Mouse (Mus musculus) E14TG2a.4 (cell line): ENCODE measurements around the gene Fndc8.

Experiments
- CTCF ChIP-seq: conservative IDR thresholded peaks from 2 replicates; pipeline ENCODE4 v1.5.1; 2014; ENCODE audit warnings: low read length
- NANOG ChIP-seq: IDR thresholded peaks from 2 replicates; pipeline ENCODE4 v1.6.1; 2014; ENCODE audit warnings: borderline replicate concordance, low read length, mixed read lengths
- POU5F1 ChIP-seq: IDR thresholded peaks from 2 replicates; pipeline ENCODE4 v1.6.1; 2014; ENCODE audit warnings: low read length, borderline replicate concordance

DNA sequence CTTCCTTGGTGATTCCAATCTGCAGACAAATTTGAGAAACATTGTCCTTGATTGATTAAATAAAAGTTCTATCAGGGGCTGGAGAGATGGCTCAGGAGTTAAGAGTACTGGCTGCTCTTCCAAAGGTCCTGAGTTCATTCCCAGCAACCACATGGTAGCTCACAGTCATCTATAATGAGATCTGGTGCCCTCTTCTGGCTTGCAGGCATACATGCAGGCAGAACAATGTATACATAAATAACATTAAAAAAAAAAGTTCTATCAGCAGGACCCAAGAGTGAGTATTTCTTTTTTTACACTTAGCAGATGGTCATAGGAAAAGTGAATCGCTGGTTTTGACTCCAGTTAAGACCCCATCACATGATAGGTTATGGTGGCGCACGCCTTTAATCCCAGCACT, 5.4 kb upstream of the Fndc8 start:
- TF ChIP-seq NANOG (no peak), CTCF (peak; percentile 40), POU5F1 (no peak)
